Mouse (Mus musculus) heart, postnatal 0 days (tissue): ENCODE measurements at regions not wholly inside any gene's neighbourhood (a gene's known extent, or its start where the extent isn't known, plus 50 kb on each side); places are given as distances from the start of the nearest gene placed in this dataset.

Source experiments
- ATAC-seq: fragments of 200-750 bp; cut with Nextera tagmentation; 2 replicates; pipeline ENCODE4 v1.8.0; 2017; ENCODE audit warnings: low read depth, moderate number of reproducible peaks, moderate library complexity; ENCODE audit not compliant: insufficient read depth
- DNase-seq: peaks from one replicate; pipeline ENCODE4 v3.0.0-alpha.2; 2016; ENCODE audit warnings: low spot score
- H3K27ac ChIP-seq: fragments of 300-500 bp; sonication (generic); 2 replicates; pipeline ENCODE4 v1.5.1; 2014; ENCODE audit warnings: low read depth, mild to moderate bottlenecking
- H3K27me3 ChIP-seq: fragments of 300-500 bp; sonication (generic); 2 replicates; pipeline ENCODE4 v1.6.1; 2014; ENCODE audit warnings: low read length, mixed read lengths; ENCODE audit not compliant: control insufficient read depth, insufficient read depth
- H3K36me3 ChIP-seq: fragments of 300-500 bp; sonication (generic); replicated peaks from 2 replicates; pipeline ENCODE4 v1.6.1; 2014; ENCODE audit warnings: low read length, mixed read lengths; ENCODE audit not compliant: control insufficient read depth, insufficient read depth
- H3K4me1 ChIP-seq: fragments of 300-500 bp; sonication (generic); 2 replicates; pipeline ENCODE4 v1.6.1; 2014; ENCODE audit warnings: antibody characterized with exemption; ENCODE audit not compliant: control insufficient read depth, insufficient read depth
- H3K4me2 ChIP-seq: fragments of 300-500 bp; sonication (generic); 2 replicates; pipeline ENCODE4 v1.6.1; 2014; ENCODE audit warnings: low read depth, mild to moderate bottlenecking, low read length, moderate library complexity
- H3K4me3 ChIP-seq: fragments of 300-500 bp; sonication (generic); 2 replicates; pipeline ENCODE4 v1.5.1; 2014; ENCODE audit warnings: low read depth, low read length
- H3K9ac ChIP-seq: fragments of 300-500 bp; sonication (generic); replicated peaks from 2 replicates; pipeline ENCODE4 v1.6.1; 2014; ENCODE audit warnings: low read depth, low read length, mixed read lengths
- H3K9me3 ChIP-seq: fragments of 300-500 bp; sonication (generic); replicated peaks from 2 replicates; pipeline ENCODE4 v1.6.1; 2016; ENCODE audit warnings: low read length; ENCODE audit not compliant: control insufficient read depth
- CTCF ChIP-seq: IDR thresholded peaks from 2 replicates; pipeline ENCODE4 v1.5.1; 2016; ENCODE audit warnings: antibody characterized with exemption, control low read depth, low read depth
- EP300 ChIP-seq: IDR thresholded peaks from 2 replicates; pipeline ENCODE4 v1.6.1; 2016; ENCODE audit warnings: antibody characterized with exemption, low read depth
- WGBS: fragments of 180-500 bp; shearing (Covaris S2); extraction: QIAGEN DNeasy Blood & Tissue Kit; methylation state at CpG from one replicate; pipeline ENCODE4 v1.1.7; 2014; 5-methylcytosine and 5-hydroxymethylcytosine counted together

DNA sequence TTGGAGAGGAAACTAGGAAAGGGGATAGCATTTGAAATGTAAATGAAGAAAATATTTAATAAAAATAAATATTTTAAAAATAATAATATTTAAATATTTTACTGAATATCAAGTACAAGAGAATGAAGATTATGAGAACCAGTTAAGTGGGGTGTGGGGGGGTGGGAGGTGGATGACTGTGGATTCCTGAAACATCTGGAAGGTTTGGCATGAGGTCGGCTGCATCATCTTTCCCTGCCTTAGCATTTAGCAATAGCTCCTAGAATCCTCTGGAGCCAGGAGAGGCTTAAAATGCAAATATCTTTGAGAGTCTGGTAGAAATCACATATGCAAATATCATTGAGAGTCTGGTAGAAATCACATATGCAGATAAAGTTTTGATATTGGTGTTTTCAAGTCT, 103.3 kb upstream of the Gm5148 start:
- WGBS: 58% methylated on average over 1 of the region's 1 CpGs

DNA sequence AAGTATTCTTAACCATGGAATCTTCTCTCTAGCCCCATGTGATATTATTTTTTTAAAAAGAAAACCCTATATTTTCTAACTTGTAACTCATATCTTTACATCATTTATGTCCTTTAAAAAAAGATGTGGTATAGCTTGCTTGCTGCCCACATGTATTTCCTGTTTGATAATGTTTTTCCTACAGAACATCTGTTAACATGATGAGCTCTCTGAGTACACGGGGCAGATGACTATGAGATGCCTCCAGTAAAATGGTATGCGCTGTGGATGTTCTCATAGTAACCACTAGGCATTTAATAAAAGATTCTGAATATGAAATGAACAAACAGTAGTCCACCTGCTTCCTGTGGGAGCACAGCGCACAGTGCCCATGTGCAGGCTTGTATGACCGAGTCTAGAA, 101.3 kb upstream of the Gm5148 start:
- no peak overlapping the region for H3K4me2 ChIP-seq

More for the DNA sequence above, 103.3 kb upstream of the Gm5148 start:
- H3K4me1 ChIP-seq: no peaks in the 10 kb centered on the region
- no peak for TF ChIP-seq CTCF
- TF ChIP-seq EP300: no peak
- H3K27me3 ChIP-seq: no peaks in the 10 kb centered on the region
- no peaks in the 10 kb centered on the region for H3K9me3 ChIP-seq
- no peak overlapping the region for H3K27ac ChIP-seq
- H3K4me3 ChIP-seq: no peak overlapping the region
- DNase-seq (no peak), ATAC-seq (no peak)
- H3K9ac ChIP-seq: no peak overlapping the region
- H3K4me2 ChIP-seq: no peak overlapping the region
- H3K36me3 ChIP-seq: no peaks in the 10 kb centered on the region

DNA sequence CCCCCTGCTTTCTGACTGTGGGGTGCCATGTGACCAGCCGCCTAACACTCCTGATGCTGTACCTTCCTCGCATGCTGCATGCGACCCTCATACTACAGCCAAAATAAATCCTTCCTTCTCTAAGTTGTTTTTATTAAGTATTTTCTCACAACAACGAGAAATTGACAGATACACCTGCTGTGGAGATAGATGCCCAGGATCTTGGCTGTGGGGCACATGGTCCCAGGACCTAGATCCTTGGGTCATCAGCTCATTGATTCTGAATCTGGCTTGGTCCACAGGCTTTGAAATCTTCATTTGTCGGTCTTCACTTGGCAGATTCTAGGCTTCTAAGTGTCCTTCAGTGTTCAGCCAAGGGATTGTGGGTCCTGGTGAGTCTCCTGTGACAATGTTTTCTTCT, 100.4 kb upstream of the Gm5148 start:
- no peaks in the 10 kb centered on the region for H3K36me3 ChIP-seq
- TF ChIP-seq CTCF (no peak), EP300 (no peak)
- ATAC-seq (no peak), DNase-seq (no peak)
- H3K9ac ChIP-seq: no peak overlapping the region
- H3K27ac ChIP-seq: no peak overlapping the region
- H3K9me3 ChIP-seq: no peaks in the 10 kb centered on the region
- no peak overlapping the region for H3K4me2 ChIP-seq
- no peak overlapping the region for H3K4me3 ChIP-seq
- 92% methylated on average over 5 of the region's 5 CpGs for WGBS
- H3K27me3 ChIP-seq: no peaks in the 10 kb centered on the region
- no peaks in the 10 kb centered on the region for H3K4me1 ChIP-seq

More for the DNA sequence above, 101.3 kb upstream of the Gm5148 start:
- H3K27ac ChIP-seq: no peak overlapping the region
- no peaks in the 10 kb centered on the region for H3K4me1 ChIP-seq
- H3K4me3 ChIP-seq: no peak overlapping the region
- no peak for ATAC-seq
- H3K9ac ChIP-seq: no peak overlapping the region
- H3K36me3 ChIP-seq: no peaks in the 10 kb centered on the region
- TF ChIP-seq EP300: no peak
- TF ChIP-seq CTCF: no peak
- no peaks in the 10 kb centered on the region for H3K27me3 ChIP-seq
- H3K9me3 ChIP-seq: no peaks in the 10 kb centered on the region
- DNase-seq: no peak
- 89% methylated on average over 4 of the region's 4 CpGs for WGBS

DNA sequence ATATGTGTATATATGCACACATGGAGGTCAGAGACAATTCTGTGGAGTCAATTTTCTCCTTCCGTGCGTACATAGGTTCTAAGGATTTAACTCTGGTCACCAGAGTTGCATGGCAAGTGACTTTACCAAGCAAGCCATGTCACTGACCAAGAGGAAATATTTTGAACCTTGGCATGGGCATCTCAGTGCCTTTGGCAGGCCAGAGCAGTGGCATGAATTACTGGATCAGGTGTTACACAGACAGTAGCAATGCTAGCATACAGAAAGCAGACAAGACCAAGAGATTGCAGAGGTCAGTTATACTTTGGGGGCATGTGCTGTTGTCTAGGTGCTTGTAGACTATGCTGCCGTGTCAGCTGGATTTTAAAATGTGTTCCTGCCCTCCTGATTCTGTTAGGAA, 95.2 kb upstream of the Gm5148 start:
- TF ChIP-seq EP300 (no peak), CTCF (no peak)
- no peaks in the 10 kb centered on the region for H3K27me3 ChIP-seq
- DNase-seq: no peak
- no peak overlapping the region for H3K9ac ChIP-seq
- H3K36me3 ChIP-seq: no peaks in the 10 kb centered on the region
- no peak for ATAC-seq
- no peak overlapping the region for H3K4me2 ChIP-seq
- no peaks in the 10 kb centered on the region for H3K9me3 ChIP-seq
- no peak overlapping the region for H3K4me3 ChIP-seq
- no peak overlapping the region for H3K27ac ChIP-seq
- 78% methylated on average over 3 of the region's 3 CpGs for WGBS
- no peaks in the 10 kb centered on the region for H3K4me1 ChIP-seq

DNA sequence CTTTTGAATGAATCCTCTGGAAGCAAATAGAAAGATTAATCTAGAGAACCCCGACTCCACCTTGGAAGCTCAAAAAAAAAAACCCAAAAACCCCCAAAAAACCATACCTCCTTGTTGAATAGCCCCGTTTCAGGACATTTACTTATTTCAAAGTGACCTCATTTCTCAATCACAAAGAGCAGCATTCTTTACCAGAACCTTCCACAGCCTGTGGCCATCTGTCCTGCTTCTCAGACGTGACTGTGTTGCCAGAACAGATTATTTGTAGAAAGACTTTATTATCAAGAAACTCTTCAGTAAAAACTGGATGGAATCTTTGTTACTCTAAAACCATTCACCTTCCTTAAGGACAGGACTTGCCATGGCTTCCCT, 93.1 kb upstream of the Gm5148 start:
- no peak for ATAC-seq
- Histone ChIP-seq H3K36me3 (no peaks in the 10 kb centered on the region), H3K9ac (no peak overlapping the region), H3K4me2 (no peak overlapping the region), H3K27ac (no peak overlapping the region), H3K9me3 (no peaks in the 10 kb centered on the region), H3K27me3 (no peaks in the 10 kb centered on the region), H3K4me1 (no peaks in the 10 kb centered on the region), H3K4me3 (no peak overlapping the region)
- TF ChIP-seq CTCF (no peak), EP300 (no peak)
- no peak for DNase-seq
- 80% methylated on average over 3 of the region's 3 CpGs for WGBS

DNA sequence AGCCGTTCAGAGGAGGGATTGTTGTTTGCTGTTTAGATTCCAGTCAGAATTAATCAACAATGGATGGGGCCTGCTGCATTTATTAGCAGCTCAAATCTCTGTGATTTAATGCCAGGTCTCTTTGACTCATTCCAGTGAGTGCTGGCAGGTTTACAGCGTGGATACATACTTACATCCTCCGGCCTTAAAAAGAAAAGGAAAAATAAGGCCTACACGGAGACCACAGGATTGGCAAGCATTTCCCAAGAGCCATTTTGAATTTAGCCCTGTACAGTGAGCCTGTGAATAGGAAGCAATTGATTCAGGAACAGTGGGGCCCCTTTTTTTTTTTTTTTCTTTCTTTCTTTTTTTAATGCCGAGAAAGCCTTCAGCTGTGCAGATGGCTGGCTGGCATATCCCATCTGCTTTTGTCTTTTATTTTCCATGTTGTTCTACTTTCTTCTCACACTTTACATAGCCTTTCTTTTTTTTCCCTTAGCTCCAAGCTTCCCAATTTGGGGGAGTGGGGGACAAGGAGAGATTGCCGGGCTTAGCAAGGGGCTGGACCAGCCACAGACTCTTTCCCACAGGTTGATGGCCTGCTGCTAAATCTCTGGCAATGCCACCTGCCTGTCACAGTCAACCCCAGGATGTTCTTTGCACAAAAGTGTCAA, 92.6 kb upstream of the Gm5148 start:
- H3K36me3 ChIP-seq: no peaks in the 10 kb centered on the region
- H3K9ac ChIP-seq: no peak overlapping the region
- H3K4me1 ChIP-seq: no peaks in the 10 kb centered on the region
- H3K4me3 ChIP-seq: no peak overlapping the region
- WGBS: 81% methylated on average over 6 of the region's 6 CpGs
- H3K4me2 ChIP-seq: no peak overlapping the region
- DNase-seq (no peak), ATAC-seq (no peak)
- TF ChIP-seq EP300 (no peak), CTCF (no peak)
- no peaks in the 10 kb centered on the region for H3K9me3 ChIP-seq
- H3K27ac ChIP-seq: no peak overlapping the region
- H3K27me3 ChIP-seq: no peaks in the 10 kb centered on the region
